ENCODE assay signal across 8 mouse cellular contexts in the genomic region with DNA sequence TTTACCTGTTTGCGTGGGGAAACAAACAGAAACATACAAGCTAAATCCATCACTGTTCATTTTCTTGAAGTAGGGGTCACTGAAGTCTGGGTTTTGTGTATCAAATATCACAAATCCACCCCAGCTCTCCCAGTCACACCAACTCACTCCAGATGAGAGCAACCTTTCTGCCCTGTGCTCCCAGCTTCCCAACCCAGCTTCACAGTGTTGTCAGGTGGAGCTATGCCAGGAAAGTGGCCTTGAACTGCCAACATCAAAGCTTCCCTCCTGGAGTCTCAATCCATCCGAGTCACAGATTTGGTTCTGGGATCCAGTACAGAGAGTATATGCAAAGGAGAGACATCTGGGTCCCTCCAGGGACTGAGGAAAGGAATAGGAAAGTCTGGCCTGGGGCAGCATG. TPM values are rescaled to one million over a fixed set of nuclear protein-coding genes. Genes with fewer than 3 reads are reported as not detected.
A peak's percentile ranks its signal among the peaks of the same experiment; 100 is the strongest.
DNase-seq lines count a peak whose midpoint lies in the region; ATAC-seq and TF ChIP-seq lines count a peak whose summit lies in the region.

No protein-coding gene starts in this region.

- no peak overlapping the region for H3K27ac ChIP-seq in kidney, adult 2 months (ENCODE audit: insufficient read depth, low read depth, low read length)
- H3K27ac ChIP-seq in heart, embryonic 11.5 days (ENCODE audit: low read depth, low read length): no peak overlapping the region
- H3K27ac ChIP-seq in neural tube, embryonic 12.5 days: no peak overlapping the region

- H3K4me2 ChIP-seq in heart, embryonic 11.5 days: peak overlapping the region; percentile 97
- H3K4me2 ChIP-seq in neural tube, embryonic 12.5 days (replicated peaks): peak overlapping the region; percentile 83

- peak; percentile 66 for DNase-seq in kidney, adult 2 months
- no peak for DNase-seq in kidney, postnatal 4 days
- peak; percentile 41 for DNase-seq in kidney, postnatal 10 days
- DNase-seq in gastrocnemius, postnatal 25 days: no peak

- no peaks in the 10 kb centered on the region for H3K27me3 ChIP-seq in kidney, adult 2 months (replicated peaks; ENCODE audit: control insufficient read depth, insufficient read depth, low read length)
- H3K27me3 ChIP-seq in heart, embryonic 11.5 days (ENCODE audit: control insufficient read depth, insufficient read depth, low read length): no peaks in the 10 kb centered on the region
- no peaks in the 10 kb centered on the region for H3K27me3 ChIP-seq in neural tube, embryonic 12.5 days (replicated peaks)

- no peaks in the 10 kb centered on the region for H3K9me3 ChIP-seq in heart, embryonic 11.5 days (replicated peaks; ENCODE audit: control insufficient read depth, low read length)
- H3K9me3 ChIP-seq in neural tube, embryonic 12.5 days: no peaks in the 10 kb centered on the region

- no peak for TF ChIP-seq POLR2A in kidney, adult 2 months (IDR thresholded peaks at IDR 0.05; ENCODE audit: low read depth, low read length)

- no peaks in the 10 kb centered on the region for H3K36me3 ChIP-seq in kidney, adult 2 months (ENCODE audit: control insufficient read depth, insufficient read depth, low read length)
- H3K36me3 ChIP-seq in heart, embryonic 11.5 days (ENCODE audit: control insufficient read depth, insufficient read depth, low read length): no peaks in the 10 kb centered on the region
- H3K36me3 ChIP-seq in neural tube, embryonic 12.5 days: no peaks in the 10 kb centered on the region

- H3K9ac ChIP-seq in heart, embryonic 11.5 days (ENCODE audit: low read depth, low read length): peak overlapping the region; percentile 100; the same call in 1 of the 2 replicates
- H3K9ac ChIP-seq in neural tube, embryonic 12.5 days: no peak overlapping the region

- ATAC-seq in heart, embryonic 11.5 days (replicated peaks; ENCODE audit: insufficient number of reproducible peaks, low FRiP score, low TSS enrichment): no peak
- no peak for ATAC-seq in neural tube, embryonic 12.5 days (ENCODE audit: low FRiP score, low read depth)
- no peak for ATAC-seq in erythroid progenitor cell, adult 5-6 weeks (replicated peaks; ENCODE audit: low FRiP score, poor library complexity, severe bottlenecking)
- ATAC-seq in megakaryocyte progenitor cell, adult 5-6 weeks (replicated peaks; ENCODE audit: poor library complexity): no peak

- 72% methylated on average over 2 of the region's 2 CpGs for WGBS in kidney, adult 2 months
- WGBS in heart, embryonic 11.5 days (ENCODE audit: insufficient replicate concordance): 70% methylated on average over 2 of the region's 2 CpGs
- WGBS in neural tube, embryonic 12.5 days: 81% methylated on average over 2 of the region's 2 CpGs

- no peak overlapping the region for H3K4me3 ChIP-seq in kidney, adult 2 months (ENCODE audit: insufficient read depth, low read depth, low read length)
- H3K4me3 ChIP-seq in heart, embryonic 11.5 days (ENCODE audit: low read depth, low read length): peak overlapping the region; percentile 90; the same call in 1 of the 2 replicates
- H3K4me3 ChIP-seq in neural tube, embryonic 12.5 days: no peak overlapping the region

- no peak for TF ChIP-seq CTCF in kidney, adult 2 months (conservative IDR thresholded peaks at IDR 0.05; ENCODE audit: insufficient read depth, insufficient read length, low read depth, low read length)

- peaks cover 20% of the 10 kb centered on the region for H3K4me1 ChIP-seq in kidney, adult 2 months (ENCODE audit: control insufficient read depth, insufficient read depth, low read length)
- peaks cover 35% of the 10 kb centered on the region for H3K4me1 ChIP-seq in heart, embryonic 11.5 days (ENCODE audit: control insufficient read depth, insufficient read depth, low read length)
- peaks cover 21% of the 10 kb centered on the region for H3K4me1 ChIP-seq in neural tube, embryonic 12.5 days

RNA-seq across cellular contexts. Expression of a gene that starts 1.0 kb away (rescaled TPM):
- polyA plus RNA-seq in kidney, adult 2 months (2012; rRNA removed): 651 and 688 TPM in 2 replicates
- 1,200 and 1,395 TPM in 2 replicates for polyA plus RNA-seq in heart, embryonic 11.5 days (2014; fragmentation: Nextera tagmentation; extraction: Ambion mirVana)
- 299 and 313 TPM in 2 replicates for polyA plus RNA-seq in neural tube, embryonic 12.5 days (2016; fragmentation: Nextera tagmentation; extraction: Ambion mirVana)
- 11.7 and 45.8 TPM in 2 replicates for total RNA-seq in erythroid progenitor cell, adult 5-6 weeks (2015; ENCODE audit: low replicate concordance)
- total RNA-seq in erythroid progenitor cell, adult 5-6 weeks (2017; ENCODE audit: low replicate concordance): 14.7 and 16.7 TPM in 2 replicates
- total RNA-seq in megakaryocyte progenitor cell, adult 5-6 weeks (2015): 267 and 274 TPM in 2 replicates
- 276 and 284 TPM in 2 replicates for total RNA-seq in megakaryocyte progenitor cell, adult 5-6 weeks (2017)
- 100 to 1,000 TPM; 102 to 256 TPM for total RNA-seq in gastrocnemius, postnatal 25 days (2021)

Comparison
In these comparisons a context has a peak if more than half of its experiments do, and no peak if none do; other contexts are left out.
1. DNase-seq: peak in kidney, adult 2 months (single experiment) and kidney, postnatal 10 days (single experiment); none in kidney, postnatal 4 days (0 of 2) and gastrocnemius, postnatal 25 days (single experiment).